Mouse (Mus musculus) cerebellum, postnatal 25 days (tissue): ENCODE results near the gene Triap1.
"Not testable (repeated sequence)": the region's sequence is repeated elsewhere in the genome, so short reads cannot be mapped to it uniquely, and the experiment has no call there.

Experiments
- DNase-seq, 2 experiments: peaks; one replicate each; pipeline ENCODE4 v3.0.0; 2021; ENCODE audit warnings: mixed read lengths in 2 of 2

Triap1 gene

GRCm38 (mm10) chr5:115340577-115341313, at the start of gene Triap1, which contains the start of gene Gatc:
Gene Triap1, plus strand, starts transcription at chr5:115341225.
Gene Gatc, minus strand, starts transcription at chr5:115341178.
- DNase-seq: peak; percentile 96

DNA sequence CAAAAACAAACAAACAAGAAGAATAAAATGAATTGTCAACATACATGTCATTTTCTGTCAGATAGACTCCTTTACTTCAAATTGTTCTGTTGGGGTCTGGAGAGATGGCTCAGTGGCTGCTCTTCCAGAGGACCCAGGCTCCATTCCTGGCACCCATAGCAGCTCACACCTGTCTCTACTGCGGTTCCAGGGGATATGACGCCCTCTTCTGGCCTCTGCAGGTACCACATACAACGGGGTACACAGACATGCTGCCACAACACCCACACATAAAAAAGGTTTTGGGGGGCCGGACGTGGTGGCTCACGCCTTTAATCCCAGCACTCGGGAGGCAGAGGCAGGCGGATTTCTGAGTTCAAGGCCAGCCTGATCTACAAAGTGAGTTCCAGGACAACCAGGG, 46.9 kb upstream of the Triap1 start:
- peak in 1 of 2 experiments; percentile 35 for DNase-seq

DNA sequence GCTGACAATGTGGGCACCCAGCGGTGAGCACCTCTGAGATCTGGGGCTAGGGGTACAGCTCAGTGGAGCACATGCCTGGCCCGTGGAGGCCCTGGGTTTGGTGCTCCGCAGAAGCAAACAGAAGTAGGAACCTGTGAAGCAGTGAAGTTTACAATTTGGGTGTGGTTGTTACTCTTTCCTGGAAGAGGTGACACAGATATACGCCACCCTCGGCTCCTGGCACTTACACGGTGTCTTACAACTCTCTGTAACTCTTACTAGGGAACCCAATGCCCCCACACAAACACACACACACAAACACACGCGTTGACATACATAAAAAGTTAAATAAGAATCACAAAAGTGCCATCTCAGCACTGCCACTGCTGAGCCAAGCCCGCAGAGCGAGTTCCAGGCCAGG, 44.7 kb upstream of the Triap1 start:
- no peak for DNase-seq

DNA sequence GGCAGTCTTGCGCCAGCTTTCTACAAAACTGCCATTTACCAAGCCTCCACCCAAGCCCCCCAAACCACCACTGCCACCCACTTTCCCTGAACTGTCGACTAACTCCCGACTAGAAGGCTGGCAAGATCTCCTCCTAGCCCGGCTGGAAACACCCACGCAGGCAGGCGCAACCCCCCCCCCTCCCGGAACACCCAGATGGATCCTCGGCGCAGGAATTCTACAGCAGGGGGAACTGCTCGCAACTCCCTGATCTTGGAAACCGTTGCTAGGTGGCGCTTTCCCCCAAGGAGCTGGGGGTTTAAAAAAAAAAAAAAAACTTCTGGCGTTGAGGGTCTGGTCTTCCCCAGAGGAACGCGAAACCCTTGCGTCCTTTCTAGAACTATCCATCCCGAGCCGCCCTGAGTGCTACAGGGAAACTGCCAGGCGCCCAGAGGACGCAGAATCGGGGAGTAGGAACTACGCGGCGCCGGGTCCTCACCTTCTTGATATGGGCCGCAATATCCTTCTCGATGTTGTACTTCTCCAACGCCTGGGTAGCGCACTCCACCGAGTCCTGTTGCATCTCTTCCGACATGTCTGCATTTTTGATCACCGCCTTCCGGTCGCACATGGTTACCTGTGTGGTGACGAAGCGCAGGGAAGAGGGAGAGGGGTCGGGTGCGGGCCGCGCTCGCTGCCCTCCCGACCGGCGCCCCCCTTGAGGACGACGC, 40.8 kb upstream of the Triap1 start:
- DNase-seq: peak; percentile 73 to 77

- peak; percentile 100 for DNase-seq
Measured at GRCm38 (mm10) chr5:115300792-115301614, 40.0 kb upstream of the Triap1 start, which contains the start of gene Dynll1. Gene Dynll1, minus strand, starts transcription at chr5:115300999.

- DNase-seq: peak in 1 of 2 experiments; percentile 21
Measured at GRCm38 (mm10) chr5:115301615-115302014, 39.4 kb upstream of the Triap1 start.

- DNase-seq: not testable (repeated sequence)
Measured at GRCm38 (mm10) chr5:115302190-115302589, 38.8 kb upstream of the Triap1 start.

- no peak for DNase-seq
Measured at GRCm38 (mm10) chr5:115312354-115312753, 28.7 kb upstream of the Triap1 start.

DNA sequence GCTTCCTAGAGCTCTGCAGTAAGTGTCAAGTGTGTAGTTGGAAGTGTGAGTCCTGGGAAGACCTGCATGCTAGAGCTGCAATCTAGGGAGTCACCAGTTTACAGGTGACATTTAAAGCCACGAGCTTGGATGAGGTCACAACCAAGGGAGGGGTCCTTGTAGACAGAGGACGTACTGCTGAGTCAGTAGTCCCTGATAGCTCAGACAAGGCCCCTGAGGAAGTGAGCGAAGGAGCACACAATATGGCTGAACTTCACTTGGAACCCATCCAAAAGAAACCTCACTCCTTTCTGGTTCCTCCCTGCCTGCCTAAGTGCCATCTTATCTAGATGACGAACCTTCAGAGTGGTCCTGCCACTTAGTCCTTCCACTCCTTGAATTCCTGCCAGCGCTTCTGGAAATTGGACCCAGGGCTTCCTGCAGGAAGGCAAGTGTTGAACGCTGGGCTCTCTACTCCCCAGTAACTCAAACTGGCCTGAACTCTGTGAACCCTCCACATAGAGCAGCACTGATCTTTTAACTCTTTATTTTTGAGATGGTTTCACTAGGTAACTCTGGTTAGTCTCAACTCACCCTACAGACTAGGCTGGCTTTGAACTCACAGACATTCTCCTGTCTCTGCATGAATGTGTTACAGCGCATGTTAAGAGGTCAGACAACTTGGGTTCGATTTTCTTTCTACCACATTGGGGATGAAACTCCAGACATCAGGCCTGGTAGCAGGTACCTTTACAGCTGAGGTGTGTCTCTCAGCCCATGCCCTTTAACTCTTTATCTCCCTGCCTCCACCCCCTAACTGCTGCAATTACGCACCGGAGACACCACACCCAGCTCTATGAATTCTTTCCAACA, 28.0 kb upstream of the Triap1 start:
- DNase-seq: no peak

- DNase-seq: no peak
Measured at GRCm38 (mm10) chr5:115313668-115313943, 27.4 kb upstream of the Triap1 start.

GRCm38 (mm10) chr5:115316968-115317644, 23.9 kb upstream of the Triap1 start:
- peak in 1 of 2 experiments; percentile 28 for DNase-seq

DNA sequence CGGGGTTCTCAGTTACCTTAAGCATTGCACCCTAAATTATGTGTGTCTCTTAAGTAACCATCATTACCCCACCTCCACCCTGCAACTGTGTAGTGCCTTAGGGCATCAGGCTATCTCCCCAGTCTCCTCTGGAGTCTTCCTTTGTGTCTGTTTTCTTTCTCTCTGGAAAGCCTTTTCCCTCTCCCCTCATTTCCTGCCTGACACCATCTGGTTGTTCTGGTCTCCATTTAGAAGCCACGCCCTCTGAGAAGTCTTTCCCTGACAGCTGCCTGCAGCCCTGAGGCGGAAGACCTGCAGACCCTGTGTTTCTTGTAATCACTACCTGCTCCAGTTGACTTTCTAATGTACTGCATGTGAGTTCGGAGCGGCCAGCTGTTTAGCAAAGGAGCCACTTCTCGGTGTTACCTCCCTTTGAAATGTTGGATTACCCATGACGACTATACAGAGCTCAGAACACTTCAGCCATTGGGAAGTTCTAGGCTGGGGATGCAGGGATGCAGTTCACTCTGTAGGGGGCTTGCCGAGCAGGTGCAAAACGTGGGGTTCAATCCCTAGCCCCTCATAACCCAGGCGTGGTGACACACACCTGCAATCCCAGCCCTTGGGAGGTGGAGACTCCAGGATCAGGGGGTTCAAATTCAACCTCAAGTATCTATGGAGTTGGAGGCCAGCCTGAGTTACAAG, 23.2 kb upstream of the Triap1 start:
- DNase-seq: no peak

DNA sequence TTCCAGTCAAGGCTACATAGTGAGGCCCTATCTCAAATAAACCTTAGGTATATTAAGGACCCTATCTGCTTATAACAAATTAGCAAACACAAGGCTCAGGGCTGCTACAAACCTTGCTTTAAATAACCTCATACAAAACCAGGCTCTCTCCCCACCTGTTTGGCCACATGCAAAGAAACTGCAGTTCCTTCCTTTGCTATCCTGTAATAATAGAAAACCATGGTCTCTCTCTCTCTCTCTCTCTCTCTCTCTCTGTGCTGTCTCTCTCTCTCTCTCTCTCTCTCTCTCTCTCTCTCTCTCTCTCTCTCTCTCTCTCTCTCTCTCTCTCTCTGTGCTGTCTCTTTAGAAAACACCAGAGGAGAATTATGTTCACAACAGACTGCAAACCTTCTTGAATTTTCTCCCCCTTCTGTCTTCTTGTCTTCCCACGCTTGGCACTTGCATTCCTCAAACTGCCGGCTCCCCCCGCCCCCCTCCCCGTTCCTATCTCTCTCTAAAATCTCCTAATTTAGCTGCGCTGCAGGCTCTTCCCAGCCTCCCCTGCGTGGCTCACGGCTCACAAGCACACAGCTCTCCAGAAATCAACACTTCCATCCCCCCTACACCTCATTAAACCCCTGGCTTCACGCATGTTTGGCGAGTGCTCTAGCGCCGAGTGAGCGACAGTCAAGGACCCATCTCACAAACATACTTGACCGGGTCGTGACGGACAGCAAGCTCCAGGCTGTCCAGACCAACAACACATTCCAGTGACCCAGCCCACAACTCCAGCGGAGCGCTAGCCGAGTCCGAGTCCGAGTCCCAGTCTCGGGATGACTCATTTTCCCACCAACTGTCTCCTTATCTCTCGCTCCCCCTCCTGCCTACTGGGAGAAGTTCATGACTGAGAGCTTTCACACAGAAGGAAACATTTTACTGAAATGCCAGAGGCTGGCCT, 21.8 kb upstream of the Triap1 start:
- DNase-seq: peak; percentile 83 to 85

DNA sequence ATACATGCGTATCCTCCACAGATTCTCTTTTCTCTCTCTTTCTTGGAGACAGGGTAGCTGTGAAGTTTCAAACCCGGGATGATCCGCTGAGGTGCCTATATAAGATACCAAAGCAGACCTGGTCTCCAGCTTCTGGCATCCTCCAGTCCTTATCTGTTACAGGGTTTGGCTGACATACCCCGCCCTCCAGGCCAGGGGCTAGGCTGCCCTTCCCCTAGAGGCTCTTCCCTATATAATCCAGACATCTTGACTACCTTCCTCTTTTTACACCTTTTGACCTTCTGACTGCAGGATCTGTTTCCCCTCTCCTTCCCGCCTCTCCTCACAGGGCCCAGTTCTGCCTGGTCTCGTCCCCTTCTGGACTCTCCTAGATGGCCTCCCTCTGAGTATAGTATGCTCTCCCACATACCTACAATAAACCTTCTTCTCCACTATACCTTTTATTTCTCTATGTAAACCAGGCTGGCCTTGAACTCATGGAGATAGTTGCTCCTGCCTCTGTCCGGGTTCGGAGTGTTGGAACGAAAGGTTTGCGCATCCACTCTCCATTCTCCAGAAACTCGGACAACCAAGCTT, 14.7 kb upstream of the Triap1 start:
- DNase-seq: peak in 1 of 2 experiments; percentile 29

GRCm38 (mm10) chr5:115326875-115327609, 14.0 kb upstream of the Triap1 start, which contains the start of gene Srsf9:
Gene Srsf9, plus strand, starts transcription at chr5:115327177.
- peak; percentile 98 to 99 for DNase-seq

- DNase-seq: peak; percentile 47 to 60
Measured at GRCm38 (mm10) chr5:115327610-115328548, 13.1 kb upstream of the Triap1 start.

DNA sequence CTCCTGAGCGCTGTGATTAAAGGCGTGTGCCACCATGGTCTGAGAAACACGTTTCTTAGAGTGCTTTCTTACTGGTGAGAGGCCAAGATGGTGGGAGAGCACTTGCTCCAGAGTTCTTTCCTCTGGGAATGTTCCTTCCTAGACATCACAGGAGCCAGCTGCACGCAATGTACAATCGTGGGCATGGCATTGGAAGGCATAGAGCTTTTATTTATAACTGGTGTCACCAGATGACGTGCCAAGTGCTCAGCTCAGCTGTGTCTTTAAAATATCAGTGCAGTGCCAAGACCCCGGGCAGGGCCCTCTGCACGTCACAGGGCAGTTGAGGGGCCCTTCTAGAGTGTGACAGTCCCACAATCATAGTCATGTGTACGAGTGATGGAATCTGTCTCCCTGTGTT, 10.1 kb upstream of the Triap1 start:
- DNase-seq: no peak

- no peak for DNase-seq
Measured at GRCm38 (mm10) chr5:115333626-115334025, 7.4 kb upstream of the Triap1 start.
